Mouse (Mus musculus): ENCODE measurements around the gene Pip5k1b. TPM values are rescaled to one million over a fixed set of nuclear protein-coding genes. Genes with fewer than 3 reads are reported as not detected.

Pip5k1b gene
- polyA plus RNA-seq, 1 experiment: 2.8 TPM

DNA sequence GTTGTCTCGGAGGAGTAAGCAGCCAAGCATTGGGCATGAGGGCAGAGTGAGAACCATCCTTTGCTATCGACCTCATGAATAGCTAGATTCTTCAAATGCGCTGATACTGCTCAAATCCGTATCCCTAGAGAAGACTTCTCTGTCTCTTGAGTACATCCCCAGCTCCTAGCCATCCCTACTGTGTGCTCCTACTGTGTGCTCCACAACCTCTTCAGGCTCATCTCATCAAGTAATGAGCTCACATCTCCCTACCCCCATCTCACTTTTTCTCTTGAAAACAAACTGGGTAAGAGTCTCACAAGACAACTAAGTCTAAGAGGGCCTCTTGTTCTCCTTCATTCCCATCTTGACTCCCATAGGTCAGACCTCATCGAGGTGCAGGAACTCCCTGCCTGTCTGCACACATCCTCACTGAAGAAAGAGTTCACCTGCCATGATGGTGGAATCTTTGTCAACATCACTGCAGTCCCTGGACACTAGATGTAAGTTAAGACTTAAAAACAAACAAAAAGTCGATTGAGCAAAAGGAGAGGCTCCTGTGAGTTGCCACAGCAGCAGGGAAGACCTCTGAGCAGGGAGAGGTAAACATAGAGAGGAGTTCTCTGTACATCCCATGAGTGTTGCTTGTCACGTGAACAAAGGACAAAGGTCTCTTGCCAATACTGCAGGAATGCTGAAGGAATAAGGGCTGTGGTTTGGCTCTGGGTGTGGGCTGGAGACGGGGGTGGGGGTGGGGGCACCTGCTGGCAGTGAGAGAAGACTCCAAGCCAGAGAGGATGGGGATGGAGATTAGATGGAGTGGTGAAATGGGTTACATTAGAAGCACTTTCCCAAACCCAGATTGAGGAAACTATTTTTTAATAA, 69.0 kb downstream of the Pip5k1b start:
- no peak for TF ChIP-seq CTCF (IDR thresholded peaks at IDR 0.05; ENCODE audit: borderline replicate concordance, extremely low read depth, insufficient read depth, insufficient read length)
- TF ChIP-seq POLR2A (IDR thresholded peaks at IDR 0.05; ENCODE audit: borderline replicate concordance, extremely low read depth, insufficient read depth, insufficient read length, poor library complexity, severe bottlenecking): no peak
- DNase-seq (ENCODE audit: low read depth): no peak

GRCm38 (mm10) chr19:24484612-24485194, 71.0 kb downstream of the Pip5k1b start:
- DNase-seq (ENCODE audit: low read depth): peak; percentile 46
- TF ChIP-seq CTCF (IDR thresholded peaks at IDR 0.05; ENCODE audit: borderline replicate concordance, extremely low read depth, insufficient read depth, insufficient read length) (no peak), POLR2A (IDR thresholded peaks at IDR 0.05; ENCODE audit: borderline replicate concordance, extremely low read depth, insufficient read depth, insufficient read length, poor library complexity, severe bottlenecking) (no peak)

DNA sequence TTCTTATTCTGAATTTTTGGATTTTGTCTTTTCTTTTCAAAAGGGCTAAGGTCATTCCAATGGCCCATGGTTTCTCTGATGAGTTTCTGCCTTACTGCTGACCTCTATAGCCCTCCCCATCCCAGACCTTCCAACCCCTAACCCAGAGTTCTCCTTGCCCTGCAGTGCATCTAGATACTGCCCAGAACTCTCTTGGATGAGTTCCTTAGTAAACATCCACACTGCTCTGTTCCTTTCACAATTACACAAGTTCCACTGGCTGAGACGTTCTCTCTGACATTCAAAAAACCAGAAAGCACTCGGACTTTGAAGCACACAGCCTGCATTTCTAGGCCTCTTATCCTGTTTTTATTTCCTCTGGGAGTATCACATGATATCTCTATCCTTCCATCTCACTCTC, 74.8 kb downstream of the Pip5k1b start:
- TF ChIP-seq CTCF (IDR thresholded peaks at IDR 0.05; ENCODE audit: borderline replicate concordance, extremely low read depth, insufficient read depth, insufficient read length) (no peak), POLR2A (IDR thresholded peaks at IDR 0.05; ENCODE audit: borderline replicate concordance, extremely low read depth, insufficient read depth, insufficient read length, poor library complexity, severe bottlenecking) (no peak)
- no peak for DNase-seq (ENCODE audit: low read depth)

GRCm38 (mm10) chr19:24476929-24477882, 78.5 kb downstream of the Pip5k1b start, which contains the start of gene Fam122a:
Gene Fam122a, minus strand, starts transcription at chr19:24477356.
- peak; percentile 86 for TF ChIP-seq POLR2A (IDR thresholded peaks at IDR 0.05; ENCODE audit: borderline replicate concordance, extremely low read depth, insufficient read depth, insufficient read length, poor library complexity, severe bottlenecking)
- TF ChIP-seq CTCF (IDR thresholded peaks at IDR 0.05; ENCODE audit: borderline replicate concordance, extremely low read depth, insufficient read depth, insufficient read length): no peak
- peak; percentile 97 for DNase-seq (ENCODE audit: low read depth)

DNA sequence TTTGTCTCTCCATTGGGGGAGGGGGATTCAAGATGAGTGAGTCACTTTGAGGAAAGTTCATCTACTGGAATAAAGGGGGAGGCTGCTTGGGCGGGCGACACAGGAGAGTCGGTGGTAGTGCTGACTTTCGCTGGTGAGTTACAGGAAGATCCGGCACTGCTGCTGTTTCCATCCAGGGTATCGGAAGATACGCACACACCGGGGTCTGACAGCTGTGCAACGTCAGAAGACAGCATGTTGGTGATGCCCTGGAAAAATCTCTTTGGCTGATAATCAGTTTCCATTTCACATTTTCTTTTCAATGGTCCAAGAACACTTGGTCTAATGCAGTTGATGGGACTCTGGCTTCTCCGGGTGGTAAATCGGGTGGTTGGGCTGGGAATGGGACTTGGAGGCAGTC, 79.2 kb downstream of the Pip5k1b start:
- TF ChIP-seq POLR2A (IDR thresholded peaks at IDR 0.05; ENCODE audit: borderline replicate concordance, extremely low read depth, insufficient read depth, insufficient read length, poor library complexity, severe bottlenecking) (no peak), CTCF (IDR thresholded peaks at IDR 0.05; ENCODE audit: borderline replicate concordance, extremely low read depth, insufficient read depth, insufficient read length) (no peak)
- DNase-seq (ENCODE audit: low read depth): peak; percentile 43

GRCm38 (mm10) chr19:24475281-24475680, 80.4 kb downstream of the Pip5k1b start:
- no peak for DNase-seq (ENCODE audit: low read depth)
- TF ChIP-seq POLR2A (IDR thresholded peaks at IDR 0.05; ENCODE audit: borderline replicate concordance, extremely low read depth, insufficient read depth, insufficient read length, poor library complexity, severe bottlenecking) (no peak), CTCF (IDR thresholded peaks at IDR 0.05; ENCODE audit: borderline replicate concordance, extremely low read depth, insufficient read depth, insufficient read length) (no peak)

- TF ChIP-seq CTCF (IDR thresholded peaks at IDR 0.05; ENCODE audit: borderline replicate concordance, extremely low read depth, insufficient read depth, insufficient read length) (no peak), POLR2A (IDR thresholded peaks at IDR 0.05; ENCODE audit: borderline replicate concordance, extremely low read depth, insufficient read depth, insufficient read length, poor library complexity, severe bottlenecking) (no peak)
- DNase-seq (ENCODE audit: low read depth): no peak
Measured at GRCm38 (mm10) chr19:24472512-24472911, 83.2 kb downstream of the Pip5k1b start.

DNA sequence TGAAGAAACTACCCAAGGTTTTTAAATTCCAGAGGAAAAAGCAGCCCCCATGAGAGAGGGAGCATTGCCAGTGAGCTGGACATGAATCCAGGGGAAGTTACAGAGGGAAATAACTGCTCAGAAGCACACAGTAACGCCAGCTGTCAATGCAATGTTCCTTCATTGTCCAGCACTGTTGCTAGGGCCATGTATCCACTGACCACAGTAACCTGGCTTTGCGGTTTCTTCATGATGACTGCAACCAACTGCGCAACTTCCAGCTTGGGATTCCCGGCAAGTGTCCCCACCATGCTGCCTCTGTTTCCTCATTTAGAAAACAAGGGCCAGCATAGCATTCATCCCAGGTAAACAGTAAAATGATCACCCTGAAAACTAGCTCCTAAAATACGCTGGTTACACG, 84.1 kb downstream of the Pip5k1b start:
- TF ChIP-seq POLR2A (IDR thresholded peaks at IDR 0.05; ENCODE audit: borderline replicate concordance, extremely low read depth, insufficient read depth, insufficient read length, poor library complexity, severe bottlenecking) (no peak), CTCF (IDR thresholded peaks at IDR 0.05; ENCODE audit: borderline replicate concordance, extremely low read depth, insufficient read depth, insufficient read length) (no peak)
- DNase-seq (ENCODE audit: low read depth): no peak

GRCm38 (mm10) chr19:24469216-24469615, 86.5 kb downstream of the Pip5k1b start:
- DNase-seq (ENCODE audit: low read depth): no peak
- no peak for TF ChIP-seq CTCF (IDR thresholded peaks at IDR 0.05; ENCODE audit: borderline replicate concordance, extremely low read depth, insufficient read depth, insufficient read length)
- no peak for TF ChIP-seq POLR2A (IDR thresholded peaks at IDR 0.05; ENCODE audit: borderline replicate concordance, extremely low read depth, insufficient read depth, insufficient read length, poor library complexity, severe bottlenecking)

DNA sequence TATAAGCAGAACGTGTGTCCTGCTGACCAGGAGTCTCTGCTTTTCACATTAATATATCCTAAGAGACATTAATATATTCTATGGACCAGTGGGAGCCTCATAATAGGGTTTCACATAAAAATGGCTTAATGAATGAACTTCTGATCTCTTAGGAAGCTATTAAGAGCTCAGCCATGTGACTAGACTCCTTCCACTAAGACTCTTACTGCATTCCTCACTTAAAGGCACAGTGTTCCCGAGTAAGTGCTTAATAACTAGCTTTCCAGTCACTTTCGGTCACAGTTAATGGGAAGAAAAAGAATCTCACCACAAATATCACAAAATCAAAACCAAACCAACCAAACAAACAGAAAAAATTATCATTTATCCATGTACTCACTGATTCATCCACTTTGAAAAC, 87.1 kb downstream of the Pip5k1b start:
- no peak for DNase-seq (ENCODE audit: low read depth)
- no peak for TF ChIP-seq POLR2A (IDR thresholded peaks at IDR 0.05; ENCODE audit: borderline replicate concordance, extremely low read depth, insufficient read depth, insufficient read length, poor library complexity, severe bottlenecking)
- TF ChIP-seq CTCF (IDR thresholded peaks at IDR 0.05; ENCODE audit: borderline replicate concordance, extremely low read depth, insufficient read depth, insufficient read length): no peak

DNA sequence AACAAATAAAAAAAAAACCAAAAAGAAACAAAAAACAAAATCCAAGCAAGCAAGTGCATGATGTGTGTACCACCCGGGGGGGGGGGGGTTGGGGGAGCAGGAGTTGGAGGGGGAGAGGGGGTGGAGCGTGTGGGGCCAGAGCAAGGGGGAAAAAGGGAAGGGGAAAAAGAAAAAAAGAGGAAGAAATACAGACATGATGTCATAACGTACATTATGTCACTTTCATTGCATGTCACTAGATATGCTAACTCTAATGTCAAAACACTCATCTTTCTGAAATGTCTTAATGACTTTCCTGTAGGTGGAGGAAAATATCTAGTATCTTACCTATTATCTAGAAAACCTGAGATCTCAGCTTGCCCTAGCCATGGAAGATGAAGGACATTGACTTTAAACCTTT, 92.7 kb downstream of the Pip5k1b start:
- no peak for DNase-seq (ENCODE audit: low read depth)
- TF ChIP-seq POLR2A (IDR thresholded peaks at IDR 0.05; ENCODE audit: borderline replicate concordance, extremely low read depth, insufficient read depth, insufficient read length, poor library complexity, severe bottlenecking) (no peak), CTCF (IDR thresholded peaks at IDR 0.05; ENCODE audit: borderline replicate concordance, extremely low read depth, insufficient read depth, insufficient read length) (no peak)

Data from brain, embryonic 14.5 days (tissue).